Mouse (Mus musculus) NIH3T3 (cell line): ENCODE data around the gene Kcnn3.
A peak's percentile ranks its signal among the peaks of the same experiment; 100 is the strongest.

Experiments used
- DNase-seq: peaks from one replicate; pipeline ENCODE4 v3.0.0-alpha.2; 2012; ENCODE audit warnings: low read depth

Kcnn3 gene

DNA sequence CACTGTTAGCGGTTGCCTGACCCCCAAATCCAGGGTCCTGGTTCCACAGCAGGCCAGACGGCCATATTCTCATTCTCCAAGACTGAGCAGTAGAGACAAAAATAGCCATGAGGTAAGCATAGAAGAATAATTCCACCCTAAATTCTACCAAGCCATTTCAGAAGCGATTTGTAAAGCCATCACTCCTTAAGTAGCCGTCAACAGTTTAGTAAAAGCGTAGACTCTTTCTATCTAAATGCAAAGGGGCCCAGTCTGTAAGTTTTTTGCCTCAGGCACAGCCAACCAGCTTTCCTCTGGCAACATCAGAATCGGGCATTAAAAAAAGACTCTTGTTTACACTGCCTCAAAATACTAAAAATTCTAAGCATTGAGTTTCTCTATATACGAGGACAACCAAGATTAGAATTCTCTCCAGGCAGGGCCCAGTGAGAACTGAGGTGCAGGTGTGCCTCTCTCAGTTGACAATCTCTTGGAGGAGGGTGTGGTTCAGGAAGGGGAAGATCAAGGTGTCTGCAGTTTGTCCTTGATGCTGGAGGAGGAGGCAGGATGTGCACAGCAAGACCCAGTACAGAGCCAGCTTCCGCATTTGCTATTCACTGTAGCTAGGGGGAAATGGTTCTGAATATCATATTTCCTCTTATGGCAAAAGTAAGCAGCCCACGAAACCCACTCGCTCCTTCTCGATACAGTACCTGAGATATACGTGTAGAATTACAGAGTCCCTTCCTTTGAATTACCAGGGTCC is 152.8 kb downstream of the Kcnn3 start:
- DNase-seq = no peak

DNA sequence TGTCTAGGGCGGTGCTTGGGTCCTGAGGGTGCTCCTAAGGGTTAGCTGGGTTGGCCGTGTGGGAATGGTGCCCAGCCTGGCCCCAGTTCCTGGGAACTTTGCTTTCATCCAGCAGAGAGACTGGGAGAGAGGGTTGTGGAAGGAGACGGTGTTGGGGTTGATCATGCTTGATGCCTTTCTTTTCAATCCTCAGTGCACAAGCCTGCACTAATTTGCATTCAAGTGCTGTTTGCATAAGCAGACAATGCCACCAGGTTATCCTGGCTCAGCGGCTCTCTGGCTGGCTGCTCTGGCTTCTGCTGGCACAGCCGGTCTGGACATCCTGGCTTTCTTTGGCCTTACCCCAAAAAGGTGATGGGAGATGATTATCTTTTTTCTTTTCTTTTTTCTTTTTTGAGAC is 157.7 kb downstream of the Kcnn3 start:
- no peak for DNase-seq

DNA sequence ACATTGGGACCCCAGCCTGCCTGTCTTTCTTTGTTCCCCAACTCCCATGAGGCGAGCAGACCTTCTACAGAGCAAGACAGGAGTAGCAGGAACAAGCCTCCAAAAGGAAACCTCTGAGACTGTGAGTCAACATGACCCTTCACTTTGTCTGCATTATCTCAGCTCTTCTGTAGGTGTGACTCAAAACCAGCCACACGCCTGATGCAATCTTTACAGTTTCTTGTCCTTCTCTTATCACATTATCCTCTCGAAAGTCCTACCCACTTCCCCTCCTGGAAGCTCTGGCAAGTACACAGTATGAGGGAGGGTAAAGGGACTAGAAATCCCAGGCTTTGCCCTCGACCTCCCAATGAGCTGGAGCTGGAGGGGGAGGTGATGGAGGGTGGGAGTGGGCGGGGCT is 166.1 kb downstream of the Kcnn3 start:
- no peak for DNase-seq

DNA sequence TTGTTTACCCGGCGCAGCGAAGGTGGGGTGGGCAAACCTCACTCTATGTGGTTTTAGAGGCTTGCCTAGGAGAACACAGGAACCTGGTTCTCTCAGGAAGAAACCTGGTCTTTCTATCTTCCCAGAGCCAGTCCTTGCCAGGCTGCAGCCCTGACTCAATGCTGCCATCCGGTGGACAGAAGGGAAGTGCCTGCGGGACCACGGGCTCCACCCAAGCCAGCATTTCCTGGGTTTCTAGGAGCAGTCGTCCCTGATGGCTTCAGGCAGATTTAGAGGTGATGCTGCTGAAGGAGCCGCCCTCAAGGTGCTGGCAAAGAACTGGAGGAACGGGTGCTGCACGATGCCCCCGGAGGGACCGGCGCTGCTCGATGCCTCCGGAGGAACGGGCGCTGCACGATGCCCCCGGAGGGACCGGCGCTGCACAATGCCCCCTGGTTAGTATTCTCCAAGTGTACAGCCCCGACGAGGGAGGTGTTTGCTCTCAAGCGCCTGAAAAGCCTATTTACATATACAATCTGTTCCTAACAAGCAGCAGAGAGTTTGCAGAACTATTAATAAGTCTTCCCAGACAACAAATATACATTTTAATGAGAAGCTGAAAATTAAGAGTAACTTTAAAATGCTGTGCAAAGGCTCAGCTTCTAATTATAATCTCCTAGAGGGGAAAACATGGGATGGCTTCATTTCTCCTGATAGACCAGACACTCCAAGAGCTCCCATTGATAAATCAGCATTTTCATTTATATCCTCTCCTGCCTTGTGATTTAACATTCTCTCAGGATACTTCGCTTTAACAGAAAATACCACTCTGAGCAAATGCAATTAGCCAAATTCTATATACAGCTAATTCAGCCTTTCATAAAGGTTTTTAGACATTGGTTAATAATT is 169.0 kb downstream of the Kcnn3 start:
- DNase-seq = peak; percentile 86

DNA sequence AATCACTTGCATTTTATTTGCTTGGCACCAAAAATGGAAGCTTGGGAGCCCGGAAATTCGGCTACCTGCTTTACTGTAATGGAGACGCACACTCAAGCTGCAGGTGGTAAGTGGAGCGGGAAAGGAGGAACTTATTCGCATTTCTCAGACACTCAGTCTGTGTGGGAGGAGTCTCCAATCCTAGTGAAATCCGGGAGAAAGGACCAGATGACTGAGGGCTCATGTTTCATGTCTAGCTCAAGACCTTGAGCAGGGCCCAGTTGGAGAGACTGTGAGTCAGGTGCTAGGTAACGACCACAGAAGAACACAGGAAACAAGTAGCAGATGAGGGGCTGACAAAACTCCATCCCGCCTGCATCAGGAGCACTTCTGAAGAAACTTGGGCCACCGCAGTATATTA is 171.8 kb downstream of the Kcnn3 start:
- DNase-seq = no peak

DNA sequence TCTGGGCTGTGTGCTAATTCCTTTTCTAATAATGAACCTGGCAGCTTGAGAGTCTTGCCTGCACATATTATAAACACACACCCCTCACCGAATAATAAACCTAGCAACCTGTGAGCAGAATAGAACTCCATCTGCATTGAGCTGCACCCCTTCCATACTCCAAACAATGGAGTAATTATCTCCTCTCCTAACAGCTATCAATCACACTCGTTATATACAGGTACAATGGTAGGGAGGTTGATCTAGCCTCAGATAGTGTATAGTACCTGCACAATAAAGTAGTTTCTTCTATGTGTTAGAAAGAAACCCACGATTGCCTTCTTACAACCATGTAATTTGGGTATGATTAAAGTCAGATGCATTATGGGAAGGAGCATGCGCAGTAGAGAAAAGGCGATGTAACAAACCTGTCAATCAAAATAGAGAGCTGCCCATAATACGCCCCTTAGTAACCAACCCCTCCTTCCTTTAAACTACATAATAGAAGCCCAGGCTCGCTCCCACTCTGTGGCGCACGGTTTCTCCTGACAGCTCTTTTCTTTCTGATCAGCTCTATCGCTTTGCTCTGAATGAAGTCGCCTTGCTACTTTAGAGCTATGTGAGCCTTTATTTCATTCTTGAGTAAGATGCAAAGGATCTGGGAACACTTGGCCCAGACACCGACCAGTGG is 176.3 kb downstream of the Kcnn3 start:
- DNase-seq = no peak

DNA sequence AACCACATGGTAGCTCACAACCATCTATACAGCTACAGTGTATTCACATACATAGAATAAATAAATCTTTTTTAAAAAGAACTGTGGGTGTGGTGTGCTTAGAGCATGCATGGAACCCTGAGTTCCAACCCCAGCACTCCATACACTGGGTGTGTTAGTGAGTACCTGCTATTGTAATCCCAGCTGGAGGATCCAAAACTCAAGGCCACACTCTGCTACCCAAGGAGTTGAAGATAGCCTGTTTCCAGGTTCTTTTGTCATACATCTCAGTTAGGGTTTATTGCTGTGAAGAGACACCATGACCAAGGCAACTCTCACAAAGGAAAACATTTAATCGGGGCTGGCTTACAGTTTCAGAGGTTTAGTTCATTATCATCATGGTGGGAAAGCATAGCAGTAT is 179.0 kb downstream of the Kcnn3 start:
- DNase-seq = no peak

DNA sequence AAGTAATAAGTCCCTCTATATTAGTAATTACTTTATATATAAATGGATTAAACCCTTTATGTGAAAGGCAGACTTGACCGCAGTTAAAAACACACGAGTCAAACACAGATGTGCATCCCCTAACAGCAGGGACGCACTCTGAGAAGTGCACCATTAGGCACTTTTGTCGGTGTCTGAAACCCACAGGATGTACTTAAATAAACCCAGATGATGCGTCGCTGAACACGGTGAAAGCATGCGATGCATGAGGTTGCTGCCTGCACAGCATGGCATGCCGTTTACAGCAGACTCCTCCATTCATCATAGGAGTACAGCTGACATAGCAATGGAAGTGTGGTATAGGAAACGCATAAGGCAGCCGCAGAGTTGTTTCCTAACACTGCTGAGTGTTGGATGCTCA is 180.5 kb downstream of the Kcnn3 start:
- DNase-seq = no peak

DNA sequence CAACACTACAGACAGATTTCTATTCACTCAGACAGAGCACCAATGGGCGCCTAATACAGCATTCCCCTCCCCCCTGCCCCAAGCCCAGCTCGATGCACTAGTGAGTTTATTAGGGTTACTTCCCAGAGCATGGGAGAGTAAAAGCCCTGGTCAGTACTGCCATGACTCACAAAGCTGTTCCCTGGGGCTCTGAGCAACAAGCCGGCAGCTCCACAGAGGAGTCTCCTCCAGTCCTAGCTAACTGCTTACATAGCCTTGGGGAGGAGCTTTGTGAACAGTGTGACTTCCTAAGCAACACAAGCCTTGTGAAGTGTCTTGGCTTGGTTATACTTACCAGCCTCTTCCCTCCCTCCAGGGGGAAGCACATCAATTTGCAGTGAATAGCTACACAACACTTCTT is 183.6 kb downstream of the Kcnn3 start:
- DNase-seq = peak; percentile 77

DNA sequence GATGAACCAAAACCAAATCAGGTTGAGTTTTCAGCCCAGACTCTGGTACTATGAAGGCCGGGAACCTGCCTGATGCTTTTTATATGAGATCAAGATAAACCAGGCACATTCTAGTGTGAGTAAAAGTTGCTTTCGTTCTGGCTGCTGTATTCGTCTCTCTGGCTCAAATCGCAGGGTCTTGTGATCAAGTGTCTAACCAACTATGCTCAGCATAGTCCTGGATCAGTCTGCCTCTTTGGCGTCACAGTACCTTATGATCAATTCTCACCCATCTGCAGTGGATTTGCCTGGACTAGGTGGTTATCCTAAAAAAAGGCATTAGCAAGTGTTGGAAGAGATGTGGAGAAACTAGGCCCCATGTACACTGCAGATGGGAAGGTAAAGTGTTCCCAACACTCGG is 184.1 kb downstream of the Kcnn3 start:
- DNase-seq = peak; percentile 12

DNA sequence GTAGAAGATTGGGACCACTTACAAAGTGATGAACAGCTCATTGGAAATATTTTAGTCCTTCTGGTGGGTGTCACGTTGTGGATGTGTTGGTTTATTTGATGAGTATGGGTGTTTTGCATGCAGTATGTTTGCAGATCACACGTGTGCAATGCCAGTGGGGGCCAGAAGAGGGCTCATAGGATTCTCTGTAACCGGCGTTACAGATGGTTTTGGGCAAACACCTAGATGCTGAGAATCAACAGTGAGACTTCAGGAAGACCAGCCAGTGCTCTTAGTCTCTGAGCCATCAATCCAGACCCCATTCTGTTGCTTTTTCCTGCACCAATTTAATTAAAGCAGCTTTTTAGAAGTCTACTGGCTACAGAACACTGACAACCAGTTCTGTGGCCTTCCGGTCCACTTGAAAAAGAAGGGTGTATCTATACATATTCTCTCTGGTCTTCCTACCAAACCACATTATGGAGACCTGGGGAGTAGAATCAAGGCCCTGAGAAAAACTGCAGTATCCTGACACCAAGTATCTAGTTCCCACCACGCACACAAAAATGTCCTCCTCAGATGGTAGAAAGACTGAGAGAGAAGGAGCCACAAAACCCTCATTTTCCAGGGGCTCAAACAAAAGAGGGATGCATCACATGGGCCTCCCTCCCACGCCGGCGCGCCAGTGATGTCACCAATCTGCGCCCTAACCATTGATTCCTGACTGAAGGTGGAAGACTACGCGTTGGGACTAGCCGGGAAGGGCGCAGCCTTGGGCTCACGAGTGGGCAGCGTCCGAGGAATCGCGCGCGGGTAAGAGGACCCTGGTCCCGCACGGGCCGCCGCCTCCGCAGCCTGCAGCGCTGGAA is 194.6 kb downstream of the Kcnn3 start, which contains the start of gene Adar:
Gene Adar (plus strand): TSS at position 664 of the 848 bp plus-strand sequence.
- DNase-seq = peak; percentile 93

DNA sequence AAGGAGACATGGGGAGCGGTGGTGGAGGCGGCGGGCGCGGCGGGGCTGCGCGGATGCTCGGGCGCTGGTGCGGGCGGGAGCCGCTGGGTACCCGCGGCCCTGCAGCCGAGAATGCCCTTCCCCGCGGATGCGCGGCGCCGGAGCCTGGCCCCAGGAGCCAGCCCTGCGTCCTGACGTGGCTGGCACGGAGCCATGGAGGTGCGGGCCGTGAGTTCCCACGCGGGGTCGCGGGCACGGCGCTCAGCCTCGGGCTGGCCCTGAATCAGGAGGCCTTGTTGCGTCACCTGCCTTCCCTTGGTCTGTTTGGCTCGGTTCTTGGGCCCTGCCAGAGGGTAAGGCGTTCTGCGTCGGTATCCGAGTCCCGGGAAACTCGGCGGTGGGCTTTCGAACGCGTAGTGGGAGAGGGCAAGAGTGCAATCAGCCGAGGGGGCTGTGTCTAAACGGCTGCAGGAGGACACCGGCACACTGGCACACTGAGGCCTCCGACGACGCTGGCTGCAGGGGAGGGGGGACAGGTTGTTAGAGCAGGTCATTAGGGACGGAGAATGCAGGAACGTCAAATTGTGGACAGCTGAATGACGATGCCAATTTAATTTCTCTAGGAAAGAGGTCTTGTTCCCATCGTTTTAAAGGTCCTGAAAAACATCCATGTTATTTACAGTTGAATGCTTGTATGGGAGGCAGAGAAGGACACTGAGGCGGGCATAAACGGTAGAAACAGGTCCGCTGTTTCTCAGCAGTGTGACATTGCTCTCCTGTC is 195.4 kb downstream of the Kcnn3 start:
- DNase-seq = peak; percentile 68

DNA sequence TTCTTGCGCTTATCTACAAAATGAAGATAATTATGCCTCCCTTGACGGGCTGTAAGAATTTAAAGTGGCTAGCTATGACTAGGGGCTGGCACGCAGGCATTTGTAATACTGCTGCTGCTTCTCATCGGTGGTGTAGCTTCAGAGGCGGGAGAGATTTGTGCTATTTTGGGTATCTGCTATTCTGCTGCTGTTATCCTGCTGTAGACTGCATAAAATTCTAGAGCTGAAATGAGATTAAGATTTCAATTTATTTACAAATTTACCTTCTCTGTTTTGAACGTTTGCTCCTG is 195.9 kb downstream of the Kcnn3 start:
- no peak for DNase-seq

DNA sequence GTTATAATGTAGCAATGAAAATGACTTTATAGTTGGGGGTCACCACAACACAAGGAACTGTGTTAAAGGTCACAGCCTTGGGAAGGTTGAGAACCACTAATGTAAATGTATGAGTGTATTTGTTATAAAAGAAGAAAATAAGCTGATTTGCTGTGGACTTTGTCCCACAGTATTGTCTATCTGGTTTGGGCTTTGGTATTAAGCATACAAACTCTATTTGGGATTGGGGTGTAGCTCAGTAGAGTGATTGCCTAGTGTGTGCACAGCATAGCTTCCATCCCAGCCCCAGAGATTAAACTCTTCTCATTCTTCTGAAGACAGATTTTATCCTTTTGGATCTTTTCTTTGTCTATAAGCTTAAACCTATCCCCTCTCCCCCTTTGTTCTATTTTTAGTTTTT is 202.1 kb downstream of the Kcnn3 start:
- DNase-seq = no peak

DNA sequence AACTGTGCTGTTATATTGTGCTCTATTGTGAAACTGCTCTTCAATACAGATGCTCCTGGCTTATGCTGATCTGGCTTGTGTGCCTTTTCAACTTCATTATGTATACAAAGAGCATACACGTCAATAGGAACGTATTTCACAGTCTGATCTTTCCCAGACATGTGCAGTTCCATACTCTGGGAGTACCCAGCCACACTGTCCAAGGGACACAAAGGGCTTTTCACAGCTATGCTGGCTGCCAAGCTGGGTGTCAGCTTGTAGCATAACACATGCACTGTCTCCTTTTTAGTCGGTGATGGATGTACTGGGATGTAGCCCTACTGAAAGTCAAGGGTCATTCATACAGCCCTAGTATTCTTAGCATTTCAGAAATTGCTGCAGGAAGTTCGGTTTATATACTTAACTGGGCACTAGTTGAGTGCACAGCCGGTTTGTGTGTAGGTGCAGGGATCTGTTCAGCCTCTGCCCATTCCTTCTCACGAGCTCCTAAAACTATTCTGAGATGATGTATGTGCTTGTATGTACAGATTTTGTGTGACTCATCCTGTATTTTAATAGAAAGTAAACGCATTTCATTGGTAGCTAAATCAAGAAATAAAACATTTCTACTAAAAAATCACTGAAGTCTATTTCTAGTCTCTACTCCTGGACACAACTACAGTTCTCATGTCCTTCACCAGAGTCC is 203.6 kb downstream of the Kcnn3 start:
- no peak for DNase-seq
